Mouse (Mus musculus) bone marrow macrophage, adult 2 months (primary cell): Measurements from ENCODE around the gene Ccdc36. TPM values are rescaled to one million over a fixed set of nuclear protein-coding genes. Genes with fewer than 3 reads are reported as not detected.

ENCODE experiments used
- H3K27ac ChIP-seq: 2 replicates; pipeline ENCODE4 v1.5.1; 2012; ENCODE audit warnings: low read depth, low read length; ENCODE audit not compliant: insufficient read depth
- H3K4me1 ChIP-seq: 2 replicates; pipeline ENCODE4 v1.6.1; 2012; ENCODE audit warnings: low read length; ENCODE audit not compliant: control insufficient read depth, insufficient read depth
- H3K4me3 ChIP-seq: 2 replicates; pipeline ENCODE4 v1.5.1; 2012; ENCODE audit warnings: mild to moderate bottlenecking, low read length, moderate library complexity; ENCODE audit not compliant: insufficient read depth
- CTCF ChIP-seq: IDR thresholded peaks from 2 replicates; pipeline ENCODE4 v1.5.1; 2012; ENCODE audit warnings: low read depth, mild to moderate bottlenecking, low read length, moderate library complexity
- POLR2A ChIP-seq: IDR thresholded peaks from 2 replicates; pipeline ENCODE4 v1.6.1; 2012; ENCODE audit warnings: mild to moderate bottlenecking, low read depth, low read length, borderline replicate concordance
- polyA plus RNA-seq: library from polyadenylated mRNA; stranded (reverse); fragments of >200 nt; gene quantifications from 2 replicates; pipeline ENCODE4 v1.2.4, GENCODE M21; 2012; ENCODE audit not compliant: missing spikeins, insufficient read depth, insufficient read length

Gene Ccdc36
- polyA plus RNA-seq, 1 experiment, result not detected

DNA sequence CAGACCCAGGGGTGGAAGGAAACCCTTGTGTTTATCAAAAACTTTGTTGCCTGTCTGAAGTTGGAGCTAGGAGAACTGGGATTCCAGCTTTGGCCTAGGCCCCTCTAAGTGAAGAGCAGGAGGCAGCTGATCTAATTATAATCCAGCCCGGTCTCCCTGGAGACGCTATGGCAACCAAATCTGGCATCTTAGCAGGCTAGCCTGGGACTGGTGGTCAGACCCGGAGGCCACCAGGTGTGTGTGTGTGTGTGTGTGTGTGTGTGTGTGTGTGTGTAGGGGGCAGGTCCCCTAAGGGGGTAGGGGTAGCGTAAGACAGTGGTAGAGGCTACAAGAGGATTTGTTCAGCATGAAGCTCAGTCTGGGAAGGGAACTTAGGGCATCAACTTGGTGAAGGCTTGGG, 21.6 kb upstream of the Ccdc36 start:
- TF ChIP-seq POLR2A (no peak), CTCF (no peak)
- peaks cover 6% of the 10 kb centered on the region; the same call in 1 of the 2 replicates for H3K4me1 ChIP-seq
- no peak overlapping the region for H3K4me3 ChIP-seq
- no peak overlapping the region for H3K27ac ChIP-seq

DNA sequence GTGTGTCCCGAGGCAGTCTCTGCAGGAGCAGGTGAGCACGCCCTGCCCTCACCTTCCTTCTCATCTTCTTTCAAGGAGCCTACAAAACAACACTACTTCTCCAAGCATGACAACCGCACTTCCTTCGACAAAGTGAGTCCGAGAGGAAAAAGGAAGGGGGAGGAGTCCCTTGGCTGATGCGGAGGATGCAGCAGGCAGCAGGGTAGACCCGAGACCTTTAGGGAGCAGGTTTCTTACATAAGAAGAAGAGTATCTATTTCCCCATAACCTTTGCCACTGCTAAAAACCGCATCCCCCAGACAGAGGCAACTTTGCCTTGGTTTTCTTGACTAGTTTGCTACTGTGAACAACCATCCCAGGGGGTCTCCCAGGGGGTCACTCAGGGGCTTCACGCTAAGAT, 16.8 kb upstream of the Ccdc36 start:
- TF ChIP-seq POLR2A, result no peak
- TF ChIP-seq CTCF, result no peak
- H3K27ac ChIP-seq, result no peak overlapping the region
- H3K4me3 ChIP-seq, result no peak overlapping the region
- peaks cover 10% of the 10 kb centered on the region for H3K4me1 ChIP-seq

DNA sequence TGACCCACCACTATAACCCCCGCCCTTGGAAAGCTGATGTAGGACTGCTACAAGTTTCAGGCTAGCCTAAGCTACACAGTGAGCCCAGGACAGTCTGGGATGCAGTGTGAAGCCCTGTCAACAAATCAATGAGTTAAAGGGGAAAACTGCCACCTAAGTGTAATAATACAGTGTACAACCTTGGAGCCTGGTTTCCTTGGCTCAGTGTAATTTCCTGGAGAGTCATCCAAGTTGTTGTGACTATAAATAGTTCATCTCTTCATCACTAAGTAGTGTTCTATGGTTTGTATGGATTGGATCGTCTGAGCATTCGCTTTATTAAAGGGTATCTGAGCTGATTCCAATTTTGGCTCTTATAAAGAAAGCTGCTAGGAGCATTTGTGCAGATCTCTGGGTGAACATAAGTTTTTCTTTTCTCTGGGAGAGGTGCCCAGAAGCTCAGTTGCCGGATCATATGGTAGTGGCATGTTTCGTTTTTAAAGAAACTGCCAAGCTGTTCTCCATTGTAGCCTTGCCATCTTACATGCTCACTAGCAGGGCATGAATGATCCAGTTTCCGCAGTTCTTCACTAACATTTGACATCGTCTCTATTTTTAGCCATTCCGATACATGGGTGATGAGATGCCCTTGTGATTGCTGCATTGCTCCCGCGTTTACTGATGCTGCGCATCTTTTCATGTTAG, 13.1 kb upstream of the Ccdc36 start:
- TF ChIP-seq POLR2A (no peak), CTCF (no peak)
- Histone ChIP-seq H3K4me3 (no peak overlapping the region), H3K4me1 (peaks cover 10% of the 10 kb centered on the region), H3K27ac (no peak overlapping the region)

DNA sequence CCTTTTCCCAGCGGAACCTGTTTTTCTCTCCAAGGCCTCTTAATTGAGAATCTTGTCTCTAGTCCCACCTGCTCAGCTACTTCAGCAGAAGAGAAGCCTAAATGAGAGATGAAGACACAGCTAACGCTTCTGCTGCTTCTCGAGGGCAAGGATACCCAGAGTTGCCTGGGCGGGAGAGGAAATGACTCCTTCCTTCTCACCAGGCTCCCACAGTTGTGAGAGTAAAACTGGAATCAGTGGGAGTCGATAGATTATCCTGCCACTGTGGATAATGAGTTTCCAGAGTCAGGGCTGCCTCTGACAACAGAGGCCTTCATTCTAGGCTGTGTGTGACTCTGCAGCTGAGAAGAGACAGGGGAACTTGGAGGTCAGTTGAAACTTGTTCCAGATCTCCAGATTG, 12.2 kb upstream of the Ccdc36 start:
- TF ChIP-seq CTCF (no peak), POLR2A (no peak)
- Histone ChIP-seq H3K4me1 (peaks cover 10% of the 10 kb centered on the region), H3K27ac (no peak overlapping the region), H3K4me3 (no peak overlapping the region)

DNA sequence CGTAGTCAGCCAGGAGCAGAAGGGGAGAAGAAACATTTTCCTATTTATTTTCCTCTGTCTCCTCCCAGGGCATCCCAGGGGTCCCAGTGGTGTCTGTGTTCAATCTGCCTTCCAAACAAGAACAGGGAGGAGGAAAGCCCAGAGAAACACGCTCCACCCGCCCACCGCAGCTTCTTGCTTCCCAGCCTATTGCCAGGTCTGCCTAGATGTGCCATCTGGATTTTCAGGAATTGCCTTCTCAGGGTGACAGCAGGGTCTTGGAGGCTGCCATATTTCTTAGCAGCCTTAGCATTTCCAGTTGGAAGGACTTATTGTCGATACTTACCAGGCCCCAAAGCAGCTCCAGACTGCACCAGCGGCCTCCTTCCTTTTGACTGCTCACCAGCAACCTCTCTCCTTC, 10.9 kb upstream of the Ccdc36 start:
- Histone ChIP-seq H3K4me1 (peaks cover 10% of the 10 kb centered on the region), H3K4me3 (no peak overlapping the region), H3K27ac (no peak overlapping the region)
- TF ChIP-seq CTCF (no peak), POLR2A (no peak)

DNA sequence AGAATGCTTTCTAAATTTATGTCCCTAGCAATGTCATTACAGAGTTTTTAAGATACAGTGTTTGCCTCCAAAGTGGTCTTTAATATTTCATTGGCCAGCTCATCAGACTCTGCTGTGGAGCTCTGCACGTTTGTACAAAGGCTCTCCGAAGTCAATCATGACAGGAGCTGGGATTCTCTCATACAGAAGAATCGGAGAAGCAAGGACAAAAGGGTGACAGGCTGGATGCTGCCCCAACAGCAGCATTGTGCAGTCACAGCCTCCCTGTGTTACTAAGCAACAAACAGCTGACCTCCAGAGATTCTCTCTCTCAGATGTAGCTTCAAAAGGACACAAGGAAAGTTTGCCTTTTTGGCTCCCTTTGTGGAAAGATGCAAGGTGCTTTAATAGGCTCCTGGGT, 7.9 kb upstream of the Ccdc36 start, which contains the start of gene BC048562:
Gene BC048562 (plus strand): TSS at position 301 of the 400 bp plus-strand sequence.
- H3K4me3 ChIP-seq, result no peak within 1 kb of the TSS
- H3K4me1 ChIP-seq, result peaks cover 3% of the 10 kb centered on the region; the same call in 1 of the 2 replicates
- TF ChIP-seq CTCF, result no peak
- TF ChIP-seq POLR2A, result no peak
- no peak within 1 kb of the TSS for H3K27ac ChIP-seq

DNA sequence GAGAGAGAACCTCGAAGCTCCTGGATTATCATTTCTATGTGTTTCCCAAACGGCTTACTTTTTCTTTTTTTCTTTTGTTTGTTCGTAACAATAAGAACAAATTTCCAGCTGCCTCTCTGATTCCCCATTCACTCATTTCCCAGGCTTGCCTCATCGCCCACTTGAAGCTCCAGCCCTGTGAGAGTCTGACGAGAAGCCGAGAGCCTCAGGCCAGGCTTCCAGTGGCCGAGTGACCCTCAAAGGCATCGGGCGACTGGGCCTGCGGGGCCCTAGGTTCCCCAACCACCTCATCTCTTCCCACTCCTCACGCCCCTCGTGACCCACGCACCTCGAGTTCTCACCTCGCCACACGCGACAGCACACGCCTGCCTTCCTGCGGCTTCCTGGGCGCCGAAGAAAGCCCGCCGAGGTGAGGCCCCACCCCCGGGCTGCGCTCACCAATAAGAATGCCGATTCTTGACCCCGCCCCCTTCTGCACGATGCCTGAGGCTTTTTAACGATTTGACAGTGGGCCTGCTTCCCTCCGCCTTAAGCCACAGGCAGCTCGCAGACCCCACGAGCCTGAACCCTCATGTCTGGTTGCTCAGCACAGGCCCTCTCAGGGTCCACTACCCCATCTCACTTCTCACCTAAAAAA, 3.3 kb upstream of the Ccdc36 start:
- H3K27ac ChIP-seq, result no peak overlapping the region
- no peaks in the 10 kb centered on the region for H3K4me1 ChIP-seq
- TF ChIP-seq POLR2A (no peak), CTCF (no peak)
- H3K4me3 ChIP-seq, result no peak overlapping the region

DNA sequence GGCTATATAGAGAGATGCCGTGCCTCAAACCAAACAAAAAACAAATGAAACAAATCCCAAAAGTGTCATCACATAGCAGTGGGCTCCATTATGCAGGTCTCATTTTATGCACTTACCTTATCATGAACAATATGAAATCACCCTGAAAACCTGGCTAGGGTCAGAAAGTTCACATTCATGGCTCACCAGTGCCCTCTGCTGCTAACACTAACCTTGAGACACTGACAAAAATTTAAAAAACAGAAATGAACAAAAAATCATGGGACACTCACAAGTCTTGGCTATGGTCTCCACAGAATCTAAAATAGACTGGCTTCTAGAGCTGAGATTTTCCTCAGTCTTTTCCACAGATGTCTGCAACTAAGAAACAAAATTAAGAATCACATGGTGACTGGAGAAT, 16.1 kb downstream of the Ccdc36 start:
- Histone ChIP-seq H3K27ac (no peak overlapping the region), H3K4me3 (no peak overlapping the region), H3K4me1 (no peaks in the 10 kb centered on the region)
- TF ChIP-seq POLR2A (no peak), CTCF (no peak)

DNA sequence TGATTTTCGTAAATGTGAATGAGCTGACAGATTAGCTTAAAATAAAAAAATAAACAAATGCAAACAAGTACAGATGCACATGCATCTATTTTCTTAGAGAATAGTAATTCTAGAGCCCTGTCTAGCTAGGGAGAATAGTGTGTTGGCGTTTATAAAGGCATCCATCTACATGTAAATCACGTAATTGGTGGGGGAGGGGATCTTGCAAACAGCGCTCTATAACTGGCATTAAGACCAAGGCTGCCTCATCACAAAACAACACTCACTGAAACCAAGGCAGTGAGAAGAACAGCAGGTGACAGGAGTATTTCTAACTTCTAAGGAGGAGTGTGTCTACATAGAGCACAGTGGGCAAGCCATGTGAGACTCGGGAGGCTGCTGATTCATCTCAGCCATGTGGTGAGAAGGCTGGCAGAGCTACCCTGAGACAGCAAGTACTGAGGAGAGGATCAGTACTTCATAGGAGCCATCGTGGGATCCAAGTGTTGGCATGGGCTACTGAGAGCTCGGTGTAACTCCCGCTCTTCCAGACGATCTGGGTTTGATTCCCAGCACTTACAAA, 16.8 kb downstream of the Ccdc36 start:
- Histone ChIP-seq H3K4me1 (no peaks in the 10 kb centered on the region), H3K4me3 (no peak overlapping the region), H3K27ac (no peak overlapping the region)
- TF ChIP-seq CTCF (no peak), POLR2A (no peak)

DNA sequence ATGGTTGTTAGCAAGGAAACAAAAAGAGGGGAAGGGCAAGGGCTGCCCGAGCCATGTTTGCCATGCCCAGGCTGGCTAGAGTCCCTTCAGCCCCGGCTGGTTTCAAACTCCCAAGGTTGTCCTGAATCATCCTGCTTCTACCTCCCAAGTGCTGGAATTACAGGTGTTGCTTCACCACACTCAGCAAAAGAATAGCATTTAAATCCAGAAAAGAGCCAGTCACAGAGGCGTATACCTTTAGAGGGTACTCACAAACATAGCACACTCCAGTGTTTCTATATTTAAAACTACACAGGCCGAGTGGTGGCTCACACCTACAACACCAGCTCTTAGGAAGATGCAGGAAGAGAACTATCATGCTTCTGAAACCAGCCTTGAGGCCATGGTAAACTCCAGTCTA, 18.7 kb downstream of the Ccdc36 start:
- no peak overlapping the region for H3K27ac ChIP-seq
- no peaks in the 10 kb centered on the region for H3K4me1 ChIP-seq
- TF ChIP-seq POLR2A (no peak), CTCF (no peak)
- H3K4me3 ChIP-seq, result no peak overlapping the region
